Mouse (Mus musculus) spleen, adult 2 months (tissue): ENCODE data around the gene Mpv17l2.

Experiments used
- CTCF ChIP-seq: fragments of 200-500 bp; IDR thresholded peaks from 2 replicates; pipeline ENCODE4 v1.5.1; 2011; ENCODE audit warnings: mild to moderate bottlenecking, inconsistent platforms; ENCODE audit not compliant: insufficient read depth, insufficient read length, insufficient replicate concordance; ENCODE audit errors: extremely low read depth
- POLR2A ChIP-seq: fragments of 200-500 bp; IDR thresholded peaks from 2 replicates; pipeline ENCODE4 v1.6.1; 2011; ENCODE audit warnings: low read depth, low read length, inconsistent platforms

DNA sequence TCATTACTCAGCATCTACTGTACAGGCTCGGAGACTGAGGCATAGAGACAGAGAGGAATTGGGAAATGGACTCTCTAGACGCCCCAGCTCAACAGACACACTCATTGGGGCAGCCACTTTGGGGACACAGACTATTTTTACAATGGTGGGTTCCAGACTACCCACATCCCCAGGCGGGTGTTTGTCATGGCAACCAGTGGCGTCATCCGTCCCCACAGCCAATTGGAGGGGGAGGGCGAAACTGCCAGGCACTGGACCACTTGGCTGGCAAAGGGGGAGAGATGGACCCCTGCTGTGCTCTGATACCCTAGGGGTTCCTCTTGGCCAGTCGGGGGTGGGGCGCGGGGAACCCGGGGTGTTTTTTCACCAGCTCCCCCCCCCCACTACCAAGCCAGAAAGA, 39.9 kb upstream of the Mpv17l2 start:
- no peak for TF ChIP-seq CTCF
- no peak for TF ChIP-seq POLR2A
